Mouse (Mus musculus): ENCODE data around the gene Zfp987.
"Not testable (repeated sequence)": the region's sequence is repeated elsewhere in the genome, so short reads cannot be mapped to it uniquely, and the experiment has no call there.

Zfp987 gene

DNA sequence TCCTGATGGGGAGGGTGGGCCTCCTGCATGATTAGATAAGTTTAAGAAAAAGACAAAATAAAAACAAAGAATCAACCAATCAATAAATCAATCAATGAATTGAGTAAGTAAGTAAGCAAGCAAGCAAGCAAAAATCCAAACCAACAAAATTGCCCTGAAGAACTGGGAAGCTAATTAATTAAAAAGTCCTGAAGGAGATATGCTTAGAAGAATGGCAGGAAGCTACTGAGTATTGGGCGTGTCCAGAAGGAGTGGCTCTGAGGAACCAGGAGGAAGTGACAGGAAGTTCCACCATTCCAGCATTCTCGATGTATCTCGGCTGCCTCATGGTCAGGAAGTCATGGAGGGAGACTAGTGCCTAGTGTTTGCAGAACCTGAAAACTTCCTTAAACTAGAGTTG is at the start of gene Zfp987:
Gene Zfp987, plus strand, starts transcription at position 301 of the 400 bp plus-strand sequence.
- DNase-seq (ENCODE audit: low read depth, low spot score), result not testable (repeated sequence)

DNA sequence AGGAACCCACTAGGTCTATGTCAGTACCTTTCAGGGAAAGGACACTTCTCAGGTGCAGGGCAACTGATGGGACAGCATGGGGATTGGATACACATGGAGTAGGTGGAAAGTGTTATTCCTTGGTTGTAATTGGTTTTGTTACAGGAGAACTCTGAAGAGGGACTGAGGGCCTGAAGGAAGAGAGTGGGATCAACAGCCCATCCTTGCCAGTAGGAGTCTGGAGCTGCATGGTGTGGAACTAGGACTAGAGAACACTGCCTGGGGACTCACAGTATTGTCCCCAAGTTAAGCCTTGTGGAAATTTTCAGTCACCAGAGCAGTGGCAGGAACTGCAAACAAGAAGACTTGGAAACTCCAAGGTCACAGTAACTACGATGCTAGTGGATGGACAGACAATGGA is 44.6 kb upstream of the Zfp987 start:
- not testable (repeated sequence) for DNase-seq (ENCODE audit: low read depth, low spot score)

DNA sequence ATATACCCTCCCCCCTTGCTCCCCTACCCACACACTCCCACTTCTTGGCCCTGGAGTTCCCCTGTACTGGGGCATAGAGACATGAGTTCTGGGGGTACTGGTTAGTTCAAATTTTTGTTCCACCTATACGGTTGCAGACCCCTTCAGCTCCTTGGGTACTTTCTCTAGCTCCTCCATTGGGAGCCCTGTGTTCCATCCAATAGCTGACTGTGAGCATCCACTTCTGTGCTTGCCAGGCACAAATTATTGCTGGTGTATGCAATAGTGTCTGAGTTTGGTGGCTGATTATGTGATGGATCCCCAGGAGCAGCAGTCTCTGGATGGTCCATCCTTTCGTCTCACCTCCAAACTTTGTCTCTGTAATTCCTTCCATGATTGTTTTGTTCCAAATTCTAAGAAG is 43.7 kb upstream of the Zfp987 start:
- not testable (repeated sequence) for DNase-seq (ENCODE audit: low read depth, low spot score)

DNA sequence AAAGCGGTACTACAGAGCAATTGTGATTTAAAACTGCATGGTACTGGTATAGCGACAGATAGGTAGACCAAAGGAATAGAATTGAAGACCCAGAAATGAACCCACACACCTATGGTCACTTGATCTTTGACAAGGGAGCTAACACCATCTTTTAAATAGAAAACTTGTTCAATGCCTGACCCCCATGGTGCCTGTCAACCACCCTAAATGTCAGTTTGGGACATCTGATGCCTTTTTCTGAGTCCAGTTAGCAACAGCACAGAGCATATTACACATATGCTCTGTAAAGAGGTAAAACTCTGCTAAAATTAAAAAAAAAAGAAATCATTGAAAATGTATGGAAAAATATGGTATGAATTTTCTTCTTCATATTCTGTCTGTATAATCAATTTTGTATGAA is 41.8 kb upstream of the Zfp987 start:
- DNase-seq (ENCODE audit: low read depth, low spot score), result no peak

DNA sequence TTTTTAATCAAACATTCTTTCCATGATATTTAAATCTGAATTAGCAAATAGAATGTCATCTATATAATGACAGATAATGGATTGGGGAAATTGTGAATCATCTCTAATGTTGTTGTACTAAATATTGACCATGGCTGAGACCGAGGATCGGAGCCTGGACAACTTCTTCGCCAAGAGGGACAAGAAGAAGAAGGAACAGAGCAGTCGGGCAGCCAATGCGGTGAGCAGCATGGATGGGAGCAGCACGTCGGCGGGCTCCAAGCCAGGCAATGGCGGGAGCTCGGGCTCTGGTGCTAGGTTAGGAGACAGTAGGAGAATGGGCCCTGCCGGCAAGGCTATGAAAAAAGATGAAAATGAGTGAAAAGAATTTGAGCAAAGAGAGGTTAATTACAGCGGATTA is 38.5 kb upstream of the Zfp987 start:
- DNase-seq (ENCODE audit: low read depth, low spot score), result not testable (repeated sequence)

DNA sequence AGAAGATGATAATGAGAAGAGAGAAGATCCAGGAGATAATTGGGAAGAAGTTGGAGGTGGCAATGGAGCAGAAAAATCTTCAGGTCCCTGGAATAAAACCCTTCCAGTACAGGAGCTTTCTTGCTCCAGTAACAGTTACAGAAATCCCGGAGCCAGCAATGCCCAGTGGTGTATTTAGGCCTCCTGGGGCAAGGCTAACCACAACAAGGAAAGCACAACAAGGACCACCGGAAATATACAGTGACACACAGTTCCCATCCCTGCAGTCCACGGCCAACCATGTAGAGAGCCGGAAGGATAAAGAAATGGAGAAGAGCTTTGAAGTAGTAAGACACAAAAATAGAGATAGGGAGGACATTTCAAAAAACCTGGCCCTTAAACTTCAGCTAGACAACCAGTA is 38.0 kb upstream of the Zfp987 start:
- not testable (repeated sequence) for DNase-seq (ENCODE audit: low read depth, low spot score)

DNA sequence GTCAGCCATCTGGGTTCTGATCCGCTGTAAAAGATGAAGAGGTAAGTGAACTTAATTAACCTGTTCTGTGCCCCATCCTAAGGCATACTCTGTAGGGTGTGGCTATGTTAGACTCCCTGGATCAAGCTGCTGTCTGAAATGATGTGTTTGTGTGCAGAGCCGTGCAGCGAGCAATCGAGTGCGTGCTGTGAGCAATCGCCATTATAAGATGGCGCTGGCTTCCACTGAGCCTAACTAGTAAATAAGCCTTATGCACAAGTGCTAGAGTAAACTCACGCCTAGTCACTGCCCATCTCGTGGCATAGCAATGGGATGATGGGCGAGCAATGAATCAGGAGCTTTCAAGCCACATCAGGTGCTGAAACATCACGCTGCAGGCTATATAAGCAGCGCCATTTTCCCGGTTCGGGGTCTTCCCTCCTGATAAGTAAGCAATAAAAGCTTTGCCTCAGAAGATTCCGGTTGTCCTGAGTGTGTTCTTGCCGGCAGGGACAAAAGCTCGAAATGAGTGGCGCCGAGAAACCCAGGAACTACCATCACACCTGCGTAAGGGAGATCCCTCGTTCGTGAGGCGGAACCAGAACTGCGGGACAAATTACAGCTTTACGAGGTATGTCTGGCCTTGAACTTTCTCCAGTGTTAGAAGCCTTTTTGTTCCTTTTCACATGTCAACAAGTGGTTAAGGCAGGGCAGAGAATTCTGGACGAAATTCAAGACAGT is 37.0 kb upstream of the Zfp987 start:
- DNase-seq (ENCODE audit: low read depth, low spot score), result not testable (repeated sequence)

DNA sequence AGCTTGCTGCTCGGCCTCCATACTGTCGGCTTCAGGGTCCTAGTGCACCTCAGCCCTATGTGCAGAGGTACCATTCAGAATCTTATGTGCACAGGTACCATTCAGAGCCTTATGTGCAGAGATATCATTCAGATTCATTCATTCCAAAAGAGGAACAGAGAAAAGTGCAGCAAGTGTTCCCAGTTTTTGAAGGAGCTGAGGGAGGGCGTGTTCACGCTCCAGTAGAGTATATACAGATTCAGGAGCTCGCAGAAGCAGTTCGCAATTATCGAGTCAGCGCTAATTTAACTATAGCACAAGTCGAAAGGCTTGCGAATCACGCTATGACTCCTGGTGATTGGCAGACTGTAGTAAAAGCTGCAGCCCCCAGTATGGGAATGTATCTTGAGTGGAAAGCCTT is 36.0 kb upstream of the Zfp987 start:
- DNase-seq (ENCODE audit: low read depth, low spot score), result not testable (repeated sequence)

DNA sequence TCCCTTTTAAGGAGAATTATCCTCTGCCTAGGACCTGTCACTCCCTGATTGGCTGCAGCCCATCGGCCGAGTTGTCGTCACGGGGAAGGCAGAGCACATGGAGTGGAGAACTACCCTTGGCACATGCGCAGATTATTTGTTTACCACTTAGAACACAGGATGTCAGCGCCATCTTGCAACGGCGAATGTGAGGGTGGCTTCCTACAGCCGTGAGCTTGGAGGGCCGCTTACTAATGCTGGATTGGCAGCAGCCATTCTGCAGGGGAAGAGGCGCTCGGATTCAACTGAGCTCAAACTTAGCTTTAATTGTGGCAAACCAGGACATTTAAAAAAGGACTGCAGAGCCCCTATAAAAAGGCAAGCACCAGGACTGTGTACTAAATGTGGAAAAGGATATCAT is 35.1 kb upstream of the Zfp987 start:
- DNase-seq (ENCODE audit: low read depth, low spot score), result not testable (repeated sequence)

DNA sequence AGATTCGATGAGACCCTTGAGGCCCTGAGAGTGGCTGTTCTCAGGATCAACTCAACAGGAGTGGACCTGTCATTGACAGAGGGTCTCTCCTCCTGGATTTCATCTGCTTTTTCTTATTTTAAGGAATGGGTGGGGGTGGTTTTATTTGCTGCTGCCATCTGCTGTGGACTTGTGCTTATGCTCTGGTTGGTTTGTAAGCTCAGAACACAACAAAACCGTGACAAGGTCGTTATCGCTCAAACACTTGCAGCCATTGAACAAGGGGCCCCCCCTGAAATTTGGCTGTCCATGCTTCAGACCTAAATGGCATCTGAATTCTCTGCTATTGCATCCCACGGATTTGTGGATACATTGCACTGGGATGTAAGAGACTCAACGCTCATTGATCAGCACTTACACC is 34.1 kb upstream of the Zfp987 start:
- DNase-seq (ENCODE audit: low read depth, low spot score), result not testable (repeated sequence)

DNA sequence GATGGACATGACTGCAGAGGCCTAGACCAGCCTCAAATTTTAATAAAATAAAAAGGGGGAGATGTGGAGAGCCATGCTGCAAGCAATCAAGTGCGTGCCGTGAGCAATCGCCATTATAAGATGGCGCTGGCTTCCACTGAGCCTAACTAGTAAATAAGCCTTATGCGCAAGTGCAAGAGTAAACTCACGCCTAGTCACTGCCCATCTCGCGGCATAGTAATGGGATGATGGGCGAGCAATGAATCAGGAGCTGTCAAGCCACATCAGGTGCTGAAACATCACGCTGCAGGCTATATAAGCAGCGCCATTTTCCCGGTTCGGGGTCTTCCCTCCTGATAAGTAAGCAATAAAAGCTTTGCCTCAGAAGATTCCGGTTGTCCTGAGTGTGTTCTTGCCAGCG is 33.5 kb upstream of the Zfp987 start:
- not testable (repeated sequence) for DNase-seq (ENCODE audit: low read depth, low spot score)

DNA sequence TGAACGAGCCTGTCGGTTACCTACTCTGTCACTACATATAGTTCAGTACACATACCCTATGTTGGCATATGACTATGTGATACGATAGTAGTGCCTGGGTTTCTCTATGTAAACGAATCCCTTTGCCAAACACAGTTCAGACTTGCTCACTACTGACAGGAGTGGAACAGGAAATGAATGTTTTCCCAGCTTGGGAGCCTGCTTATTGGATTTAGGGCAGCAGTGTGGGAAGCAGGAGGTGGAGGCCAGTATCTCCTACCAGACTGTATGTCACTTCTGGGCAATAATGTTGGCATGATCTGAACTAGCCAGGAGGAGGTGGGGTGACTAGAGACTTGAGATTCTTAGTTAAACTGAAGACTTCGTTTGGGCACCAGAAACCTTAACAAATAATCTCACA is 32.3 kb upstream of the Zfp987 start:
- not testable (repeated sequence) for DNase-seq (ENCODE audit: low read depth, low spot score)

DNA sequence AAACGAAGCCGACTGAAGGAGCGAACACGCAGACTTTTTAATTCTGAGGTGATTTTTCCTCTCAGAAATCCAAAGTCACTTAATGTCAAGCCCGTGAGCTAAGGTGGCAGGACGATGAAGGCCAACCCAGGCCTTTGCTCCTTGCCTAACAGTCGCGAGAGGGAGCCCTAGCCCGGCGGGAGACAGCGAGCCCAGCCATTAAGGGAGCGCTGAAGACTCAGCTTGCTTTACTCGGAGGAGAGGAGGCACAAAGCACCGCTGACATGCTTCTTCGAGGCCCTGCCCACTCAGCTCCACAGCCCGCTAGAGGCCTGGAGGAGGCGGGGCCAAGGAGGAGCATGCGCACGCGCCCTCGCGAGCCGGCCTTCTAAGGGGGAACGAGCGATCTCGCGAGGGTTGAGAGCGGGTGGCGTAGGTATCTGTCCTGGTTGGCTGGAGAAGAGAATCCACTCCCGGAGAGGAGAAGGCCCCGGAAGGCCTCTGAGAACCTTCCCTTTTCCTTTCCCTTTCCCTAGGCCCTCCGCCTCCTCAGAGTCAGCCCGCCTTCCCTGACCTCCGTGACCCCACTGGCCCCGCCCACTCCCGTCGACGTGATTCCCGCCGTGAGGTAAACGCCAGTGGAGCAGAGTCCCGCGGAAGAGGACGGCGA is 30.0 kb upstream of the Zfp987 start:
- not testable (repeated sequence) for DNase-seq (ENCODE audit: low read depth, low spot score)

DNA sequence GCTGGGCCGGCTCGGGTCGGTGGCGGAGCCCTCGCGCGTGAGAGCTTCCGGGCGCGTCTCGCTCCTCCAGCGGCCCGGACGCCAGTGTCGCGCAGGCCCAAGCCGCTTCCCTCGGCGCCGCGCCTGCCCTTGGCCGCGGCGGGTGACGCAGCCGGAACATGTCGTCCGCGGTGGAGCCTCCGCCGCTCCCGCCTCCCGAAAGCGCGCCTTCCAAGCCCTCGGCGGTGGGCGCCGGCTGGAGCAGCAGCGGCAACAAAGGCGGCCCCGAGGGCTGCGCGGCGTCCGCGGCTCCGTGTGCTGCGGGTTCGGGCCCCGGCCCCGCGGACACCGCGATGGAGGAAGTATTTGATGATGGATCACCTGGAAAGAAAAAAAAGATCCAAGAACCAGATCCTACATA is 29.5 kb upstream of the Zfp987 start:
- not testable (repeated sequence) for DNase-seq (ENCODE audit: low read depth, low spot score)

DNA sequence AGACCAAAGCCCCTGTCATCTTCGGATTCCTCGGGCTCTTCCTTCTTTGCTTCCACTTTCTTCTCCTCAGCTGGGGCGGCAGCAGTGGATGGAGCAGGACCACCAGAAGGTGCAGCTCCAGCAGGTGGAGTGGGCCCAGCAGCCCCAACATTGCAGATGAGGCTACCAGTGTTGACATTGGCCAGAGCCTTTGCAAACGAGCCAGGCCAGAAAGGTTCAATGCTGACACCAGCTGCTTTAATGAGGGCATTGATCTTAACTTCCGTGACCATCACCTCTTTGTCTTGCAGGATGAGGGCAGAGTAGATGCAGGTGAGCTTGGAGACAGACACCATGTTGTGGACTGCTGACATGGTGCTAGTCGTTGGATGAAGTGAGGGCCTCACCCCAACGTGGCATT is 23.8 kb upstream of the Zfp987 start:
- not testable (repeated sequence) for DNase-seq (ENCODE audit: low read depth, low spot score)

DNA sequence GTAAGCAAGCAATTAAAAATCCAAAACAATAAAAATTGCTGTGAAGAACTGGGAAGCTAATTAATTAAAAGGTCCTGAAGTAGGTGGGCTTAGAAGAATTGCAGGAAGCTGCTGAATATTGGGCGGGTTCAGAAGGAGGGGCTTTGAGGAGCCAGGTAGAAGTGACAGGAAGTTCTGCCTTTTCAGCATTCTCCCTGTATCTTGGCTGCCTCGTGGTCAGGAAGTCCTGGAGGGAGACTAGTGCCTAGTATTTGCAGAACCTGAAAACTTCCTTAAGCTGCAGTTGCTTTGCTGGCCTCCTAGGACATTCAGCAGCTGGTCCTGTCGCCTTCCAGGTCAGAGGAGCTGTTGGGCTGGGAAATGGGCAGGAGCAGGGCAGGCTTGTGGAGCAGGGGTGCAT is 4.3 kb downstream of the Zfp987 start:
- not testable (repeated sequence) for DNase-seq (ENCODE audit: low read depth, low spot score)

DNA sequence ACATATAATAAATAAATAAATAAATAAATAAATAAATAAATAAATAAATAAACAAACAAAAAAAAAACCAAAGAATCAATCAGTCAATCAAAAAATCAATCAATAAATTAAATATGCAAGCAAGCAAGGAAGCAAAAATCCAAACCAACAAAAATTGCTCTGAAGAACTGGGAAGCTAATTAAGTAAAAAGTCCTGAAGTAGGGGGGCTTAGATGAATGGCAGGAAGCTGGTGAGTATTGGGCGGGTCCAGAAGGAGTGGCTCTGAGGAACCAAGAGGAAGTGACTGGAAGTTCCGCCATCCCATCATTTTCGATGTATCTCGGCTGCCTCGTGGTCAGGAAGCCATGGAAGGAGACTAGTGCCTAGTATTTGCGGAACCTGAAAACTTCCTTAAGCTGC is 59.4 kb downstream of the Zfp987 start, which contains the start of gene Zfp600:
Gene Zfp600, plus strand, starts transcription at position 301 of the 400 bp plus-strand sequence.
- DNase-seq (ENCODE audit: low read depth, low spot score), result not testable (repeated sequence)

DNA sequence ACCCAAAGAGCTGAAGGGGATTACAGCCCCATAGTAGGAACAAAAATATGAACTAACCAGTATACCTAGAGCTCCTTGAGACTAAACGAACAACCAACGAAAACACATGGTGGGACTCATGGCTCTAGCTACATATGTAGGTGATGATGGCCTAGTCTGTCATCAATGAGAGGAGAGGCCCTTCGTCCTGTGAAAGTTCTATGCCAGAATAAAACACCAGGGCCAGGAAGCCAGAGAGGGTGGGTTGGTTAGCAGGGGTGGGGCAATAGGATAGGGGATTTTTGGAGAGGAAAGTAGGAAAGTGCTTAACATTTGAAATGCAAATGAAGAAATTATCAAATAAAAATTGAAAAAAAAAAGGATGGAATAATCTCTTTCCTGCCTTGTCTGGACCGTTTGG is 65.8 kb downstream of the Zfp987 start:
- DNase-seq (ENCODE audit: low read depth, low spot score), result not testable (repeated sequence)

DNA sequence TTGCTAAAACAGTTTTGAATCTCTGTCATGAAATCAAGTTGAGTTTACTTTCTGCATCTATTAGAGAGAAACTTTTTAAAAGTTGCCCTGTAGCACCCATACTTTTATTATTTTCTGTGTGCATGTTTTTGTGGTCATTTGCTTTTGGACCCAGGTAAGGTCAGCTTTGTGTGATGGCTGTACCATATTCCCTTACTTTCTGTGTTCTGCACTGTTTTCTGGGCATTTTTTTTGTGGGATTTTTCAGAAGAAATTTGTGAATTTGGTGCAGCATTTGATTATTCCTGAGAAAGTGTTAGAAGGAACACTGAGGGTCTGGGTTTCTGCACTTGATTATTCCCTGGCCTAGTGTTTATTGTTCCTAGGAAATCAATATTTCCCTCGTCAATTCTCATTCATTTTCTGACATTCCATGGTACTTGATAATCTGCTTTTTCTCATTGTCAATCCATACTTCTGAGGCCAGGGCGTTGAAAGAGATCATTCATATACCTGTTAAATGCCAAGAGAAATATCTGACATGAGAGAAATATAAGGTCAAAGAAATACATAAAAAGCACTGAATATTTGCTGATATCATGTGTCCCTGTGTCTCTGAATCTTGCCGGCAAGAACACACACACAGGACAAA is 70.2 kb downstream of the Zfp987 start:
- not testable (repeated sequence) for DNase-seq (ENCODE audit: low read depth, low spot score)

DNA sequence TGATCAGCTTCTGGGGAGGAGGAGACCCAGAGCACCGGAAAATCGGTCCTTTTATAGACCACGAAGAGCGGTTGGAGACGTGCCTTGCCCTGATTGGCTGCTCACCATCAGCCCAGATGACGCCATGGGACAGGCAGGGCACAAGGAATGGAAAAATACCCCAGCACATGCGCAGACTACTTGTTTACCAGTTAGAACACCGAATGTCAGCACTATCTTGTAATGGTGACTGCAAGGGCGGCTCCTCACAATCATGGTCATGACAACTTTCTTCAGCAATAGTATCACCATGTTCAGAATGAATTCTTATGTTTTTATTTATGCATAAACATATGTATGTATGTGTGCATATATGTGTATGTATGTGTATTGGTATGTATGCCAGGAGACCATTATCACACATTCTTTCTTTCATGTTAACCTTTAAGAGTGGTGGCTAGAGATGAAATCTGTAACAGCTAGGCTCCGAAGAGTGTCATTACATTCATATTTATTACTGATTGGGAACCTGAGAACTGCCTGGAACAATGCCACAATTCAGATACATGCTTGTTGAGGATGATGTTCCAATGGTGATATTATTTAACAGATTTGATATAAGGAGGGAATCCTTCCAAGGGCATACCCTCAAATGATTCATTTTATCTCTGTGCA is 70.9 kb downstream of the Zfp987 start:
- not testable (repeated sequence) for DNase-seq (ENCODE audit: low read depth, low spot score)

DNA sequence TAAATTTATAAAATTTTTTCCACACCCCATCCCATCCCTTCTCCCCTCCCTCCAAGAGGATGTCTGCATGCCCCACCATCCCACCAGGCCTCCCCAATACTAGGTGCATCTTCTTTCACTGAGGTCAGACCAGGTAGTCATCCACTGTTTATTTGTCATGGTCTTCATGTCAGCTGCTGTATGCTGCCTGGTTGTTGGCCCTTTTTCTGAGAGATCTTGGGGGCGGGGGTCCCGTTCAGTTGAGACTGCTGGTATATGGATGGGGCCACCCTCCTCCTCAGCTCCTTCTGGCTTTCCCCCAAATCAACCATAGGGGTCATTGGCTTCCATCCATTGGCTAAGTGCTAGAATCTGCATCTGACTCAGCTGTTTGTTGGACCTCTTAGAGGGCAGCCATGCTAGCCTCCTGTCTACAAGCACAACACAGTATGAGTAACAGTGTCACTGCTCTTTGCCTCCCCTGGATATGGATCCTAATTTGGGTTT is 71.7 kb downstream of the Zfp987 start:
- not testable (repeated sequence) for DNase-seq (ENCODE audit: low read depth, low spot score)

Data from brain, adult 2 months (tissue).